ENCODE assay signal across 10 mouse cellular contexts in the genomic region with DNA sequence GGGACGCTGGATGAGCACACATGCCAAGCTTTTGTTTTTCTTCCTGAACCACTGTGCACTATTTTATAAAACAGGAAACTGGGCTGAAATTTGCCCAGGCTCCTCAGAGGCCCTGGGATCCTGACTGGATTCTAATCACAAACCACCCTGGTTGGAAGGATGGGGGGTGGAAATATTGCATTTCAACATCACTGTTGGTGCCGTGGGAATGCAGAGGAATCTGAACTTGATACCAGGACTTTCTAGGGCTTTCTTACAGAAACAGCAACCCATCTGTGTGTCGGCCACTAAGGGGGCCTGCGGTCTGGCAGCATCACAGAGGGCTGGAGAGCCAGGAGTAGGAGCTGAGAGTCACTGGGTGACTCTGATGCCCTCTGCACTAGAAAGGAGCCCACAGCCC. TPM values are rescaled to one million over a fixed set of nuclear protein-coding genes. Genes with fewer than 3 reads are reported as not detected.
DNase-seq lines count a peak whose midpoint lies in the region; ATAC-seq and TF ChIP-seq lines count a peak whose summit lies in the region.
"Had no signal": no experiment of that assay in that cellular context is flagged by ENCODE, and none has a peak within 500 bp of the region (broad histone marks: within the 10 kb centered on the region; RNA-seq: fewer than 3 reads in every experiment).

No protein-coding gene starts in this region.

- H3K9me3 ChIP-seq in heart, embryonic 10.5 days, result no peaks in the 10 kb centered on the region
- H3K9me3 ChIP-seq in liver, embryonic 12.5 days (replicated peaks), result no peaks in the 10 kb centered on the region
- no peaks in the 10 kb centered on the region for H3K9me3 ChIP-seq in heart, embryonic 14.5 days (ENCODE audit: control insufficient read depth, low read length)

- no peaks in the 10 kb centered on the region for H3K27me3 ChIP-seq in heart, embryonic 10.5 days (ENCODE audit: insufficient read depth, poor library complexity, severe bottlenecking)
- no peaks in the 10 kb centered on the region for H3K27me3 ChIP-seq in liver, adult 2 months (ENCODE audit: control insufficient read depth, insufficient read depth, low read length)
- no peaks in the 10 kb centered on the region for H3K27me3 ChIP-seq in liver, embryonic 12.5 days (replicated peaks)
- H3K27me3 ChIP-seq in heart, embryonic 14.5 days (ENCODE audit: control insufficient read depth, insufficient read depth, low read length), result no peaks in the 10 kb centered on the region

- intact Hi-C loops in left cerebral cortex, adult 2 months (cut with DNase I), result no loop called here

- TF ChIP-seq POLR2A in liver, adult 2 months (IDR thresholded peaks at IDR 0.05; ENCODE audit: extremely low read depth, insufficient read depth, low read length), result no peak

- TF ChIP-seq CTCF in liver, adult 2 months (IDR thresholded peaks at IDR 0.05; ENCODE audit: low read depth, low read length), result no peak
- no peak for TF ChIP-seq CTCF in left cerebral cortex, adult 2 months (IDR thresholded peaks at IDR 0.05)

- H3K4me3 ChIP-seq in heart, embryonic 10.5 days, result no peak overlapping the region
- H3K4me3 ChIP-seq in liver, adult 2 months (ENCODE audit: insufficient read depth, low read depth, low read length), result no peak overlapping the region
- H3K4me3 ChIP-seq in liver, embryonic 12.5 days, result no peak overlapping the region
- H3K4me3 ChIP-seq in heart, embryonic 14.5 days (ENCODE audit: control insufficient read depth in 1 of 2, insufficient read depth in 1 of 2, low read depth in 1 of 2, low read length in 2 of 2), result no peak overlapping the region
- H3K4me3 ChIP-seq in left cerebral cortex, adult 2 months, result no peak overlapping the region
- H3K4me3 ChIP-seq: erythroblast, embryonic 14.5 days had no signal

- peaks cover 74% of the 10 kb centered on the region for H3K4me1 ChIP-seq in heart, embryonic 10.5 days
- no peaks in the 10 kb centered on the region for H3K4me1 ChIP-seq in liver, adult 2 months (ENCODE audit: control insufficient read depth, insufficient read depth, low read length)
- peaks cover 40% of the 10 kb centered on the region for H3K4me1 ChIP-seq in liver, embryonic 12.5 days
- peaks cover 44 to 66% of the 10 kb centered on the region in 2 experiments for H3K4me1 ChIP-seq in heart, embryonic 14.5 days (ENCODE audit: control insufficient read depth in 2 of 2, insufficient read depth in 2 of 2, low read length in 2 of 2)

- 64% methylated on average over 4 of the region's 4 CpGs for WGBS in heart, embryonic 10.5 days
- 68% methylated on average over 4 of the region's 4 CpGs for WGBS in liver, adult 2 months
- 66% methylated on average over 4 of the region's 4 CpGs for WGBS in liver, embryonic 12.5 days (ENCODE audit: insufficient replicate concordance)
- 58% methylated on average over 4 of the region's 4 CpGs for WGBS in heart, embryonic 14.5 days

- ATAC-seq in liver, embryonic 12.5 days, result no peak
- ATAC-seq in heart, embryonic 14.5 days (ENCODE audit: insufficient number of reproducible peaks, insufficient read depth, low FRiP score, low read depth), result no peak

- no peak overlapping the region for H3K9ac ChIP-seq in liver, adult 2 months (ENCODE audit: low read depth, low read length)
- H3K9ac ChIP-seq in liver, embryonic 12.5 days, result no peak overlapping the region
- H3K9ac ChIP-seq in heart, embryonic 14.5 days (ENCODE audit: low read length), result peak overlapping the region; percentile 28

- DNase-seq in heart, embryonic 10.5 days (ENCODE audit: low spot score), result no peak
- no peak for DNase-seq in heart, postnatal 4 days
- no peak for DNase-seq in liver, adult 2 months (ENCODE audit: extremely low read depth, low read depth, low spot score)
- DNase-seq in adipocyte (ENCODE audit: low spot score), result peak; percentile 56
- no peak for DNase-seq in left cerebral cortex, adult 2 months (ENCODE audit: extremely low spot score in 1 of 2, low spot score in 2 of 2)
- DNase-seq in frontal cortex, postnatal 36 days (ENCODE audit: low spot score in 2 of 2), result no peak

- peak overlapping the region; percentile 62 for H3K27ac ChIP-seq in heart, embryonic 10.5 days
- H3K27ac ChIP-seq in liver, adult 2 months (replicated peaks; ENCODE audit: insufficient read depth, low read depth, low read length), result peak overlapping the region; percentile 40
- no peak overlapping the region for H3K27ac ChIP-seq in liver, embryonic 12.5 days
- peak overlapping the region; percentile 43 to 72 for H3K27ac ChIP-seq in heart, embryonic 14.5 days (replicated peaks in 1 of 2; ENCODE audit: control insufficient read depth in 1 of 2, insufficient read depth in 1 of 2, low read depth in 2 of 2, low read length in 2 of 2)
- H3K27ac ChIP-seq in left cerebral cortex, adult 2 months, result no peak overlapping the region
- H3K27ac ChIP-seq: macrophage had no signal

- no peaks in the 10 kb centered on the region for H3K79me2 ChIP-seq in liver, adult 2 months (ENCODE audit: control insufficient read depth, insufficient read depth, low read length)

- no peaks in the 10 kb centered on the region for H3K36me3 ChIP-seq in heart, embryonic 10.5 days
- H3K36me3 ChIP-seq in liver, adult 2 months (ENCODE audit: control insufficient read depth, insufficient read depth, low read length), result no peaks in the 10 kb centered on the region
- H3K36me3 ChIP-seq in liver, embryonic 12.5 days, result no peaks in the 10 kb centered on the region
- H3K36me3 ChIP-seq in heart, embryonic 14.5 days (ENCODE audit: control insufficient read depth, insufficient read depth, low read length), result no peaks in the 10 kb centered on the region

- no peak overlapping the region for H3K4me2 ChIP-seq in liver, embryonic 12.5 days
- no peak overlapping the region for H3K4me2 ChIP-seq in heart, embryonic 14.5 days (ENCODE audit: low read length)

RNA-seq across cellular contexts. Expression of a gene that starts 47.5 kb away (rescaled TPM):
- 202 and 238 TPM in 2 replicates for polyA plus RNA-seq in heart, embryonic 10.5 days (2016; fragmentation: Nextera tagmentation; extraction: Ambion mirVana)
- 100 to 1,000 TPM; 262 to 267 TPM for total RNA-seq in heart, postnatal 4 days (2021)
- total RNA-seq in liver, adult 2 months (2014; rRNA removed), result 11.9 and 12.2 TPM in 2 replicates
- 12.1 and 13.7 TPM in 2 replicates for polyA plus RNA-seq in liver, adult 2 months (2012; rRNA removed)
- polyA plus RNA-seq in liver, embryonic 12.5 days (2016; fragmentation: Nextera tagmentation; extraction: Ambion mirVana), result 56.2 and 60.7 TPM in 2 replicates
- polyA plus RNA-seq in heart, embryonic 14.5 days (2014; fragmentation: Nextera tagmentation; extraction: Ambion mirVana), result 133 and 220 TPM in 2 replicates
- total RNA-seq in left cerebral cortex, adult 2 months (2021), result 100 to 1,000 TPM; 208 to 212 TPM

Comparison
In these comparisons a context has a peak if more than half of its experiments do, and no peak if none do; other contexts are left out.
1. H3K27ac ChIP-seq: peak in heart, embryonic 10.5 days (single experiment), liver, adult 2 months (single experiment) and heart, embryonic 14.5 days (2 of 2); none in liver, embryonic 12.5 days (single experiment) and left cerebral cortex, adult 2 months (single experiment).